Mouse (Mus musculus): ENCODE measurements around the gene Suclg2. TPM values are rescaled to one million over a fixed set of nuclear protein-coding genes. Genes with fewer than 3 reads are reported as not detected.
A peak's percentile ranks its signal among the peaks of the same experiment; 100 is the strongest.

Gene Suclg2
- polyA plus RNA-seq, 1 experiment from 2014 or later = 56.5 TPM

- H3K9ac ChIP-seq (ENCODE audit: low read length) = no peak overlapping the region
- no peaks in the 10 kb centered on the region for H3K36me3 ChIP-seq (ENCODE audit: control insufficient read depth, insufficient read depth, low read length)
- H3K27me3 ChIP-seq (ENCODE audit: control insufficient read depth, insufficient read depth, low read length) = no peaks in the 10 kb centered on the region
- ATAC-seq (ENCODE audit: insufficient number of reproducible peaks, low FRiP score, low TSS enrichment, low read depth) = no peak
- H3K4me2 ChIP-seq (ENCODE audit: low read depth, severe bottlenecking) = no peak overlapping the region
- no peak overlapping the region for H3K4me3 ChIP-seq (ENCODE audit: low read depth, low read length)
- no peaks in the 10 kb centered on the region for H3K9me3 ChIP-seq (ENCODE audit: control insufficient read depth, low read length)
- no peak overlapping the region for H3K27ac ChIP-seq (replicated peaks; ENCODE audit: low read depth, low read length)
- H3K4me1 ChIP-seq (ENCODE audit: control insufficient read depth, insufficient read depth, low read length) = no peaks in the 10 kb centered on the region
- 88% methylated on average over 3 of the region's 3 CpGs for WGBS
- DNase-seq (ENCODE audit: low spot score) = no peak
Observed at GRCm38 (mm10) chr6:95581893-95582292, 136.7 kb downstream of the Suclg2 start.

GRCm38 (mm10) chr6:95579792-95580191 is 138.8 kb downstream of the Suclg2 start:
- no peak for ATAC-seq (ENCODE audit: insufficient number of reproducible peaks, low FRiP score, low TSS enrichment, low read depth)
- H3K27me3 ChIP-seq (ENCODE audit: control insufficient read depth, insufficient read depth, low read length) = no peaks in the 10 kb centered on the region
- H3K9me3 ChIP-seq (ENCODE audit: control insufficient read depth, low read length) = no peaks in the 10 kb centered on the region
- DNase-seq (ENCODE audit: low spot score) = no peak
- no peak overlapping the region for H3K4me2 ChIP-seq (ENCODE audit: low read depth, severe bottlenecking)
- no peaks in the 10 kb centered on the region for H3K36me3 ChIP-seq (ENCODE audit: control insufficient read depth, insufficient read depth, low read length)
- no peak overlapping the region for H3K9ac ChIP-seq (ENCODE audit: low read length)
- WGBS = 79% methylated on average over 4 of the region's 4 CpGs
- H3K27ac ChIP-seq (replicated peaks; ENCODE audit: low read depth, low read length) = no peak overlapping the region
- H3K4me1 ChIP-seq (ENCODE audit: control insufficient read depth, insufficient read depth, low read length) = peaks cover 6% of the 10 kb centered on the region
- H3K4me3 ChIP-seq (ENCODE audit: low read depth, low read length) = no peak overlapping the region

GRCm38 (mm10) chr6:95575531-95575930 is 143.1 kb downstream of the Suclg2 start:
- H3K27me3 ChIP-seq (ENCODE audit: control insufficient read depth, insufficient read depth, low read length) = no peaks in the 10 kb centered on the region
- peak overlapping the region; percentile 61 for H3K27ac ChIP-seq (replicated peaks; ENCODE audit: low read depth, low read length)
- no peak overlapping the region for H3K4me2 ChIP-seq (ENCODE audit: low read depth, severe bottlenecking)
- no peak overlapping the region for H3K4me3 ChIP-seq (ENCODE audit: low read depth, low read length)
- H3K9ac ChIP-seq (ENCODE audit: low read length) = no peak overlapping the region
- ATAC-seq (ENCODE audit: insufficient number of reproducible peaks, low FRiP score, low TSS enrichment, low read depth) (no peak), DNase-seq (ENCODE audit: low spot score) (peak; percentile 50)
- H3K4me1 ChIP-seq (ENCODE audit: control insufficient read depth, insufficient read depth, low read length) = peaks cover 12% of the 10 kb centered on the region
- H3K36me3 ChIP-seq (ENCODE audit: control insufficient read depth, insufficient read depth, low read length) = no peaks in the 10 kb centered on the region
- 25% methylated on average over 4 of the region's 4 CpGs for WGBS
- no peaks in the 10 kb centered on the region for H3K9me3 ChIP-seq (ENCODE audit: control insufficient read depth, low read length)

- H3K9ac ChIP-seq (ENCODE audit: low read length) = no peak overlapping the region
- DNase-seq (ENCODE audit: low spot score) = no peak
- H3K36me3 ChIP-seq (ENCODE audit: control insufficient read depth, insufficient read depth, low read length) = no peaks in the 10 kb centered on the region
- no peak overlapping the region for H3K4me3 ChIP-seq (ENCODE audit: low read depth, low read length)
- no peak for ATAC-seq (ENCODE audit: insufficient number of reproducible peaks, low FRiP score, low TSS enrichment, low read depth)
- no peaks in the 10 kb centered on the region for H3K27me3 ChIP-seq (ENCODE audit: control insufficient read depth, insufficient read depth, low read length)
- H3K9me3 ChIP-seq (ENCODE audit: control insufficient read depth, low read length) = no peaks in the 10 kb centered on the region
- no peak overlapping the region for H3K4me2 ChIP-seq (ENCODE audit: low read depth, severe bottlenecking)
- 22% methylated on average over 3 of the region's 3 CpGs for WGBS
- peaks cover 12% of the 10 kb centered on the region for H3K4me1 ChIP-seq (ENCODE audit: control insufficient read depth, insufficient read depth, low read length)
- H3K27ac ChIP-seq (replicated peaks; ENCODE audit: low read depth, low read length) = no peak overlapping the region
Observed at GRCm38 (mm10) chr6:95574867-95575266, 143.7 kb downstream of the Suclg2 start.

- H3K27me3 ChIP-seq (ENCODE audit: control insufficient read depth, insufficient read depth, low read length) = no peaks in the 10 kb centered on the region
- H3K36me3 ChIP-seq (ENCODE audit: control insufficient read depth, insufficient read depth, low read length) = no peaks in the 10 kb centered on the region
- no peaks in the 10 kb centered on the region for H3K9me3 ChIP-seq (ENCODE audit: control insufficient read depth, low read length)
- ATAC-seq (ENCODE audit: insufficient number of reproducible peaks, low FRiP score, low TSS enrichment, low read depth) (no peak), DNase-seq (ENCODE audit: low spot score) (no peak)
- H3K4me3 ChIP-seq (ENCODE audit: low read depth, low read length) = no peak overlapping the region
- 37% methylated on average over 4 of the region's 4 CpGs for WGBS
- no peak overlapping the region for H3K9ac ChIP-seq (ENCODE audit: low read length)
- H3K27ac ChIP-seq (replicated peaks; ENCODE audit: low read depth, low read length) = no peak overlapping the region
- no peak overlapping the region for H3K4me2 ChIP-seq (ENCODE audit: low read depth, severe bottlenecking)
- H3K4me1 ChIP-seq (ENCODE audit: control insufficient read depth, insufficient read depth, low read length) = peaks cover 12% of the 10 kb centered on the region
Observed at GRCm38 (mm10) chr6:95574389-95574788, 144.2 kb downstream of the Suclg2 start.

GRCm38 (mm10) chr6:95573035-95573759 is 145.4 kb downstream of the Suclg2 start:
- Histone ChIP-seq H3K4me1 (ENCODE audit: control insufficient read depth, insufficient read depth, low read length) (peaks cover 12% of the 10 kb centered on the region), H3K4me2 (ENCODE audit: low read depth, severe bottlenecking) (no peak overlapping the region), H3K27me3 (ENCODE audit: control insufficient read depth, insufficient read depth, low read length) (no peaks in the 10 kb centered on the region), H3K4me3 (ENCODE audit: low read depth, low read length) (no peak overlapping the region), H3K9ac (ENCODE audit: low read length) (no peak overlapping the region), H3K9me3 (ENCODE audit: control insufficient read depth, low read length) (no peaks in the 10 kb centered on the region), H3K36me3 (ENCODE audit: control insufficient read depth, insufficient read depth, low read length) (no peaks in the 10 kb centered on the region), H3K27ac (replicated peaks; ENCODE audit: low read depth, low read length) (no peak overlapping the region)
- WGBS = 81% methylated on average over 3 of the region's 3 CpGs
- no peak for DNase-seq (ENCODE audit: low spot score)
- ATAC-seq (ENCODE audit: insufficient number of reproducible peaks, low FRiP score, low TSS enrichment, low read depth) = no peak

- H3K27me3 ChIP-seq (ENCODE audit: control insufficient read depth, insufficient read depth, low read length) = no peaks in the 10 kb centered on the region
- no peak overlapping the region for H3K4me2 ChIP-seq (ENCODE audit: low read depth, severe bottlenecking)
- H3K9me3 ChIP-seq (ENCODE audit: control insufficient read depth, low read length) = no peaks in the 10 kb centered on the region
- H3K27ac ChIP-seq (replicated peaks; ENCODE audit: low read depth, low read length) = no peak overlapping the region
- no peak overlapping the region for H3K4me3 ChIP-seq (ENCODE audit: low read depth, low read length)
- no peak for DNase-seq (ENCODE audit: low spot score)
- H3K36me3 ChIP-seq (ENCODE audit: control insufficient read depth, insufficient read depth, low read length) = no peaks in the 10 kb centered on the region
- no peak overlapping the region for H3K9ac ChIP-seq (ENCODE audit: low read length)
- 84% methylated on average over 3 of the region's 3 CpGs for WGBS
- H3K4me1 ChIP-seq (ENCODE audit: control insufficient read depth, insufficient read depth, low read length) = peaks cover 12% of the 10 kb centered on the region
- no peak for ATAC-seq (ENCODE audit: insufficient number of reproducible peaks, low FRiP score, low TSS enrichment, low read depth)
Observed at GRCm38 (mm10) chr6:95571620-95572019, 147.0 kb downstream of the Suclg2 start.

- H3K4me3 ChIP-seq (ENCODE audit: low read depth, low read length) = no peak overlapping the region
- ATAC-seq (ENCODE audit: insufficient number of reproducible peaks, low FRiP score, low TSS enrichment, low read depth) (no peak), DNase-seq (ENCODE audit: low spot score) (no peak)
- no peak overlapping the region for H3K9ac ChIP-seq (ENCODE audit: low read length)
- H3K27me3 ChIP-seq (ENCODE audit: control insufficient read depth, insufficient read depth, low read length) = no peaks in the 10 kb centered on the region
- WGBS = 91% methylated on average over 2 of the region's 2 CpGs
- H3K4me2 ChIP-seq (ENCODE audit: low read depth, severe bottlenecking) = no peak overlapping the region
- no peaks in the 10 kb centered on the region for H3K36me3 ChIP-seq (ENCODE audit: control insufficient read depth, insufficient read depth, low read length)
- no peak overlapping the region for H3K27ac ChIP-seq (replicated peaks; ENCODE audit: low read depth, low read length)
- H3K9me3 ChIP-seq (ENCODE audit: control insufficient read depth, low read length) = no peaks in the 10 kb centered on the region
- H3K4me1 ChIP-seq (ENCODE audit: control insufficient read depth, insufficient read depth, low read length) = no peaks in the 10 kb centered on the region
Observed at GRCm38 (mm10) chr6:95563355-95564009, 155.1 kb downstream of the Suclg2 start.
